Mouse (Mus musculus) CH12.LX (cell line): ENCODE data around the gene Dlgap1. TPM values are rescaled to one million over a fixed set of nuclear protein-coding genes. Genes with fewer than 3 reads are reported as not detected.

Source experiments
- DNase-seq: peaks from one replicate; pipeline ENCODE4 v3.0.0-alpha.2; 2013; ENCODE audit errors: extremely low read depth
- H3K27ac ChIP-seq: 2 replicates; pipeline ENCODE4 v1.5.1; 2012; ENCODE audit warnings: low read depth, mild to moderate bottlenecking, control low read depth, moderate library complexity; ENCODE audit not compliant: insufficient read depth
- H3K27me3 ChIP-seq: replicated peaks from 2 replicates; pipeline ENCODE3; 2012; ENCODE audit warnings: inconsistent platforms
- H3K36me3 ChIP-seq, 2 experiments: replicated peaks in 1 of 2; 2 replicates each; pipeline versions ENCODE3 to v1.6.1; 2012; ENCODE audit warnings: inconsistent platforms in 1 of 2, low read length in 1 of 2, mild to moderate bottlenecking in 1 of 2, mixed read lengths in 1 of 2, moderate library complexity in 1 of 2; ENCODE audit not compliant: control insufficient read depth in 1 of 2, insufficient read depth in 1 of 2
- H3K4me1 ChIP-seq, 2 experiments: 2 replicates each; pipeline ENCODE4 v1.6.1; 2012; ENCODE audit warnings: inconsistent platforms in 1 of 2, moderate library complexity in 1 of 2; ENCODE audit not compliant: insufficient read depth in 2 of 2, control insufficient read depth in 1 of 2
- H3K4me2 ChIP-seq: 2 replicates; pipeline ENCODE4 v1.6.1; 2012; ENCODE audit warnings: low read depth, mild to moderate bottlenecking, control low read depth; ENCODE audit not compliant: poor library complexity, insufficient read depth, severe bottlenecking
- H3K4me3 ChIP-seq, 3 experiments: fragments of 150-350 bp in 1 of 3; sonication (generic) in 1 of 3; replicated peaks in 1 of 3; 2 replicates each; pipeline versions ENCODE3 to v1.5.1; 2011 to 2012; ENCODE audit warnings: low read depth in 2 of 3, low read length in 2 of 3, mild to moderate bottlenecking in 2 of 3, moderate library complexity in 2 of 3, control low read depth in 1 of 3, improper control_type of control experiment in 1 of 3, inconsistent platforms in 1 of 3, mixed read lengths in 1 of 3; ENCODE audit not compliant: poor library complexity in 1 of 3
- H3K79me2 ChIP-seq: replicated peaks from 2 replicates; pipeline ENCODE4 v1.6.1; 2012; ENCODE audit warnings: mild to moderate bottlenecking, moderate library complexity; ENCODE audit not compliant: control insufficient read depth, poor library complexity, insufficient read depth, severe bottlenecking; ENCODE audit errors: extremely low read depth
- H3K9ac ChIP-seq: 2 replicates; pipeline ENCODE4 v1.6.1; 2012; ENCODE audit warnings: low read depth, mild to moderate bottlenecking, control low read depth, moderate library complexity; ENCODE audit not compliant: insufficient read depth
- H3K9me3 ChIP-seq: replicated peaks from 2 replicates; pipeline ENCODE3; 2012; ENCODE audit warnings: low read length, inconsistent platforms, mixed read lengths
- BHLHE40 ChIP-seq: IDR thresholded peaks from 2 replicates; pipeline ENCODE4 v1.6.1; 2011; ENCODE audit warnings: mild to moderate bottlenecking, low read depth, low read length, improper control_type of control experiment
- CHD1 ChIP-seq: IDR thresholded peaks from 2 replicates; pipeline ENCODE4 v1.6.1; 2012; ENCODE audit warnings: low read depth, low read length, improper control_type of control experiment, inconsistent platforms
- CTCF ChIP-seq, 2 experiments: IDR thresholded peaks in 1 of 2; conservative IDR thresholded peaks in 1 of 2; 2 replicates each; pipeline ENCODE4 v1.5.1; 2011 to 2012; ENCODE audit warnings: low read depth in 2 of 2, low read length in 2 of 2, improper control_type of control experiment in 1 of 2, inconsistent platforms in 1 of 2, mild to moderate bottlenecking in 1 of 2, moderate library complexity in 1 of 2
- E2F4 ChIP-seq: IDR thresholded peaks from 2 replicates; pipeline ENCODE4 v1.6.1; 2011; ENCODE audit warnings: low read depth, low read length, improper control_type of control experiment; ENCODE audit not compliant: insufficient replicate concordance
- IRF4 ChIP-seq: IDR thresholded peaks from 2 replicates; pipeline ENCODE4 v1.6.1; 2014; ENCODE audit warnings: low read depth, mild to moderate bottlenecking, inconsistent platforms, low read length, improper control_type of control experiment
- KAT2A ChIP-seq: IDR thresholded peaks from 2 replicates; pipeline ENCODE4 v1.6.1; 2012; ENCODE audit warnings: low read length, improper control_type of control experiment, inconsistent platforms; ENCODE audit not compliant: insufficient replicate concordance
- MAFK ChIP-seq: IDR thresholded peaks from 2 replicates; pipeline ENCODE4 v1.6.1; 2011; ENCODE audit warnings: low read length, improper control_type of control experiment; ENCODE audit not compliant: insufficient replicate concordance
- MAZ ChIP-seq: IDR thresholded peaks from 2 replicates; pipeline ENCODE4 v1.6.1; 2012; ENCODE audit warnings: low read depth, mild to moderate bottlenecking, inconsistent platforms, low read length, improper control_type of control experiment, moderate library complexity
- MXI1 ChIP-seq: IDR thresholded peaks from 2 replicates; pipeline ENCODE4 v1.6.1; 2011; ENCODE audit warnings: mild to moderate bottlenecking, low read depth, low read length, improper control_type of control experiment
- NELFE ChIP-seq: IDR thresholded peaks from 2 replicates; pipeline ENCODE4 v1.6.1; 2011; ENCODE audit warnings: low read depth, low read length, improper control_type of control experiment
- PAX5 ChIP-seq: IDR thresholded peaks from 2 replicates; pipeline ENCODE4 v1.6.1; 2012; ENCODE audit warnings: low read length, inconsistent platforms, mixed read lengths
- SIN3A ChIP-seq: IDR thresholded peaks from 2 replicates; pipeline ENCODE4 v1.6.1; 2012; ENCODE audit warnings: low read length, improper control_type of control experiment, inconsistent platforms
- SMC3 ChIP-seq: IDR thresholded peaks from 2 replicates; pipeline ENCODE4 v1.6.1; 2011; ENCODE audit warnings: low read depth, low read length, improper control_type of control experiment
- TBP ChIP-seq: conservative IDR thresholded peaks from 2 replicates; pipeline ENCODE4 v1.6.1; 2011; ENCODE audit warnings: low read depth, low read length, improper control_type of control experiment
- UBTF ChIP-seq: IDR thresholded peaks from 2 replicates; pipeline ENCODE4 v1.6.1; 2012; ENCODE audit warnings: low read depth, mild to moderate bottlenecking, inconsistent platforms, low read length, improper control_type of control experiment, moderate library complexity
- USF2 ChIP-seq: conservative IDR thresholded peaks from 2 replicates; pipeline ENCODE4 v1.6.1; 2011; ENCODE audit warnings: low read depth, low read length, improper control_type of control experiment
- ZC3H11A ChIP-seq: IDR thresholded peaks from 2 replicates; pipeline ENCODE4 v1.6.1; 2012; ENCODE audit warnings: low read depth, mild to moderate bottlenecking, inconsistent platforms, low read length, improper control_type of control experiment
- ZKSCAN1 ChIP-seq: IDR thresholded peaks from 2 replicates; pipeline ENCODE4 v1.6.1; 2012; ENCODE audit warnings: low read depth, inconsistent platforms, low read length, improper control_type of control experiment, borderline replicate concordance
- ZMIZ1 ChIP-seq: IDR thresholded peaks from 2 replicates; pipeline ENCODE4 v1.6.1; 2012; ENCODE audit warnings: low read depth, mild to moderate bottlenecking, inconsistent platforms, low read length, improper control_type of control experiment
- dilution Hi-C: fragments of 300-500 bp; cut with MboI; formaldehyde crosslinking; loops from 2 replicates; pipeline ENCODE4 v1.14.3; 2020; ENCODE audit warnings: low sequenced_read_pairs; ENCODE audit not compliant: extremely low pct_unique_long_range_greater_than_20kb, extremely low pct_ligation_motif_present
- in situ Hi-C: fragments of 300-500 bp; cut with MboI; formaldehyde crosslinking; loops from 3 replicates; pipeline ENCODE4 v1.14.3; 2019; ENCODE audit warnings: low sequenced_read_pairs, low pct_ligation_motif_present, low pct_unique_long_range_greater_than_20kb, mixed read lengths
- polyA plus RNA-seq: library from polyadenylated mRNA; unstranded; fragments of >175 nt; gene quantifications from 2 replicates; pipeline ENCODE4 v1.2.1, GENCODE M21; 2012; ENCODE audit warnings: low read depth; ENCODE audit not compliant: insufficient read length
- total RNA-seq, 2 experiments: library from RNA; depleted of rRNA; stranded (reverse); fragments of 300-350 nt in 1 of 2; fragments of >200 nt in 1 of 2; gene quantifications; 2 replicates each; pipeline ENCODE4 v1.2.3; 2012 to 2014

The Dlgap1 gene
- total and polyA plus RNA-seq, 3 experiments = 0.51 to 2.7 (median 1.2) TPM

GRCm38 (mm10) chr17:70068281-70068680 lies 99.4 kb downstream of the Dlgap1 start:
- Histone ChIP-seq H3K36me3 (no peaks in the 10 kb centered on the region), H3K27ac (no peak overlapping the region), H3K79me2 (no peaks in the 10 kb centered on the region), H3K27me3 (no peaks in the 10 kb centered on the region), H3K4me2 (no peak overlapping the region), H3K4me1 (no peaks in the 10 kb centered on the region), H3K4me3 (no peak overlapping the region), H3K9me3 (peaks cover 30% of the 10 kb centered on the region), H3K9ac (no peak overlapping the region)
- in situ Hi-C loops = no loop called here
- dilution Hi-C loops = no loop called here
- DNase-seq = no peak
- no peak for TF ChIP-seq SMC3
- no peak for TF ChIP-seq SIN3A
- no peak for TF ChIP-seq E2F4
- TF ChIP-seq UBTF = no peak
- no peak for TF ChIP-seq IRF4
- TF ChIP-seq MAFK = no peak

GRCm38 (mm10) chr17:70072066-70072465 lies 103.2 kb downstream of the Dlgap1 start:
- no peak overlapping the region for H3K27ac ChIP-seq
- H3K36me3 ChIP-seq = no peaks in the 10 kb centered on the region
- no peak overlapping the region for H3K9ac ChIP-seq
- peaks cover 26% of the 10 kb centered on the region for H3K9me3 ChIP-seq
- H3K4me1 ChIP-seq = no peaks in the 10 kb centered on the region
- no peak overlapping the region for H3K4me3 ChIP-seq
- TF ChIP-seq TBP (no peak), CHD1 (no peak), PAX5 (no peak), CTCF (conservative IDR thresholded peaks at IDR 0.05 in 1 of 2, IDR thresholded peaks at IDR 0.05 in 1 of 2; ENCODE audit: low read depth in 2 of 2, low read length in 2 of 2) (no peak), ZKSCAN1 (no peak), ZMIZ1 (no peak), KAT2A (no peak)
- H3K4me2 ChIP-seq = no peak overlapping the region
- no peaks in the 10 kb centered on the region for H3K79me2 ChIP-seq
- dilution Hi-C loops = no loop called here
- in situ Hi-C loops = no loop called here
- no peaks in the 10 kb centered on the region for H3K27me3 ChIP-seq
- DNase-seq = no peak

GRCm38 (mm10) chr17:70088220-70088619 lies 119.3 kb downstream of the Dlgap1 start:
- no peaks in the 10 kb centered on the region for H3K4me1 ChIP-seq
- H3K27me3 ChIP-seq = no peaks in the 10 kb centered on the region
- no peak overlapping the region for H3K27ac ChIP-seq
- in situ Hi-C loops = no loop called here
- no peak overlapping the region for H3K4me2 ChIP-seq
- no peak overlapping the region for H3K9ac ChIP-seq
- H3K36me3 ChIP-seq = no peaks in the 10 kb centered on the region
- dilution Hi-C loops = no loop called here
- no peak overlapping the region for H3K4me3 ChIP-seq
- peaks cover 28% of the 10 kb centered on the region for H3K9me3 ChIP-seq
- no peaks in the 10 kb centered on the region for H3K79me2 ChIP-seq
- TF ChIP-seq KAT2A (no peak), ZC3H11A (no peak), BHLHE40 (no peak), USF2 (no peak), ZMIZ1 (no peak), NELFE (no peak), MXI1 (no peak), MAZ (no peak), SIN3A (no peak)
- DNase-seq = no peak
